Mouse (Mus musculus) kidney, embryonic 16.5 days (tissue): Measurements from ENCODE around the gene Themis. TPM values are rescaled to one million over a fixed set of nuclear protein-coding genes. Genes with fewer than 3 reads are reported as not detected.
A peak's percentile ranks its signal among the peaks of the same experiment; 100 is the strongest.

Experiments
- ATAC-seq: fragments of 200-750 bp; cut with Nextera tagmentation; 2 replicates; pipeline ENCODE4 v1.8.0; 2017; ENCODE audit warnings: moderate TSS enrichment; ENCODE audit not compliant: low FRiP score, low TSS enrichment
- H3K27ac ChIP-seq: fragments of 300-500 bp; sonication (generic); 2 replicates; pipeline ENCODE4 v1.5.1; 2014; ENCODE audit warnings: low read length
- H3K27me3 ChIP-seq: fragments of 300-500 bp; sonication (generic); 2 replicates; pipeline ENCODE4 v1.6.1; 2014; ENCODE audit warnings: low read length, control low read depth, mixed read lengths; ENCODE audit not compliant: insufficient read depth
- H3K36me3 ChIP-seq: fragments of 300-500 bp; sonication (generic); 2 replicates; pipeline ENCODE4 v1.6.1; 2014; ENCODE audit warnings: low read length, control low read depth, mixed read lengths; ENCODE audit not compliant: insufficient read depth
- H3K4me1 ChIP-seq: fragments of 300-500 bp; sonication (generic); 2 replicates; pipeline ENCODE4 v1.6.1; 2014; ENCODE audit warnings: low read length, control low read depth, mixed read lengths; ENCODE audit not compliant: insufficient read depth
- H3K4me2 ChIP-seq: fragments of 300-500 bp; sonication (generic); replicated peaks from 2 replicates; pipeline ENCODE4 v1.6.1; 2014; ENCODE audit warnings: low read depth, low read length
- H3K4me3 ChIP-seq: fragments of 300-500 bp; sonication (generic); 2 replicates; pipeline ENCODE4 v1.5.1; 2014; ENCODE audit warnings: mild to moderate bottlenecking, low read length
- H3K9ac ChIP-seq: fragments of 300-500 bp; sonication (generic); replicated peaks from 2 replicates; pipeline ENCODE4 v1.6.1; 2014; ENCODE audit warnings: low read length
- H3K9me3 ChIP-seq: fragments of 300-500 bp; sonication (generic); 2 replicates; pipeline ENCODE4 v1.6.1; 2016; ENCODE audit warnings: low read length, control low read depth
- WGBS: fragments of 180-500 bp; shearing (Covaris S2); extraction: QIAGEN DNeasy Blood & Tissue Kit; methylation state at CpG from one replicate; pipeline ENCODE4 v1.1.7; 2014; 5-methylcytosine and 5-hydroxymethylcytosine counted together
- polyA plus RNA-seq: library from polyadenylated mRNA; unstranded; fragments of >200 nt; fragmentation: Nextera tagmentation; extraction: Ambion mirVana; gene quantifications from 2 replicates; pipeline ENCODE4 v1.2.1, GENCODE M21; 2015

Themis gene
- polyA plus RNA-seq, 1 experiment from 2014 or later, result not detected

GRCm38 (mm10) chr10:28843755-28844717 lies 175.9 kb downstream of the Themis start:
- Histone ChIP-seq H3K36me3 (no peaks in the 10 kb centered on the region), H3K9me3 (no peaks in the 10 kb centered on the region), H3K4me1 (no peaks in the 10 kb centered on the region), H3K4me2 (no peak overlapping the region), H3K27me3 (no peaks in the 10 kb centered on the region), H3K27ac (no peak overlapping the region), H3K4me3 (no peak overlapping the region), H3K9ac (no peak overlapping the region)
- ATAC-seq, result peak; percentile 69; the same call in 1 of the 2 replicates
- WGBS, result 33% methylated on average over 7 of the region's 7 CpGs

GRCm38 (mm10) chr10:28856154-28856553 lies 188.0 kb downstream of the Themis start:
- WGBS, result 90% methylated on average over 2 of the region's 2 CpGs

GRCm38 (mm10) chr10:28870580-28871354 lies 202.6 kb downstream of the Themis start:
- no peak overlapping the region for H3K4me2 ChIP-seq
- no peaks in the 10 kb centered on the region for H3K4me1 ChIP-seq
- H3K4me3 ChIP-seq, result no peak overlapping the region
- no peak for ATAC-seq
- 79% methylated on average over 4 of the region's 4 CpGs for WGBS
- H3K36me3 ChIP-seq, result no peaks in the 10 kb centered on the region
- no peaks in the 10 kb centered on the region for H3K27me3 ChIP-seq
- H3K27ac ChIP-seq, result no peak overlapping the region
- H3K9me3 ChIP-seq, result no peaks in the 10 kb centered on the region
- H3K9ac ChIP-seq, result no peak overlapping the region

More at GRCm38 (mm10) chr10:28856154-28856553, 188.0 kb downstream of the Themis start:
- no peak for ATAC-seq
- no peaks in the 10 kb centered on the region for H3K27me3 ChIP-seq
- H3K4me1 ChIP-seq, result no peaks in the 10 kb centered on the region
- no peak overlapping the region for H3K9ac ChIP-seq
- H3K36me3 ChIP-seq, result no peaks in the 10 kb centered on the region
- no peak overlapping the region for H3K4me3 ChIP-seq
- no peaks in the 10 kb centered on the region for H3K9me3 ChIP-seq
- H3K27ac ChIP-seq, result no peak overlapping the region
- H3K4me2 ChIP-seq, result no peak overlapping the region

DNA sequence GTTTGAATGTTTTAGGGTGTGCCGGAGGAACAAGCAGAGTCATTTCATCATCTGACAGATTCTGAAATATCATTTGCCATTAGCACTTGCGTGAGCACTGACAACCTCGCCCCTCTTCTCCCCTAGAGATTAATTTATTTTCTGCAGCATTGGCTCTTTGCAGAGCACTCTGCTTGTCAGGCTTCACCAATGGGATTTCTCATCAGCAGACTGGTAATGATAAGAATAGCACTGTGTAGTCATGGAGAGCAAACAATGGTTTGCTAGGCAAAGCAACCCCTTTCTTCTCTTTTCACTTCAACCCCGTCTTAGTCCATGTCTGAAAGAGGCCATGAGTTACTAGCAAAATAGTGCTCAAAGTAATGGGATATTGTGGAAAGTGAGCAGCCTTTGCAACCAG lies 206.4 kb downstream of the Themis start:
- no peak overlapping the region for H3K9ac ChIP-seq
- H3K27me3 ChIP-seq, result no peaks in the 10 kb centered on the region
- no peaks in the 10 kb centered on the region for H3K4me1 ChIP-seq
- 71% methylated on average over 4 of the region's 4 CpGs for WGBS
- no peak overlapping the region for H3K4me2 ChIP-seq
- no peak overlapping the region for H3K4me3 ChIP-seq
- ATAC-seq, result no peak
- H3K9me3 ChIP-seq, result no peaks in the 10 kb centered on the region
- no peak overlapping the region for H3K27ac ChIP-seq
- no peaks in the 10 kb centered on the region for H3K36me3 ChIP-seq

- Histone ChIP-seq H3K4me3 (no peak overlapping the region), H3K27me3 (no peaks in the 10 kb centered on the region), H3K36me3 (no peaks in the 10 kb centered on the region), H3K9me3 (no peaks in the 10 kb centered on the region), H3K4me2 (no peak overlapping the region), H3K27ac (no peak overlapping the region), H3K9ac (no peak overlapping the region), H3K4me1 (no peaks in the 10 kb centered on the region)
- ATAC-seq, result no peak
- 87% methylated on average over 1 of the region's 1 CpGs for WGBS
Observed at GRCm38 (mm10) chr10:28887643-28888042, 219.5 kb downstream of the Themis start.

DNA sequence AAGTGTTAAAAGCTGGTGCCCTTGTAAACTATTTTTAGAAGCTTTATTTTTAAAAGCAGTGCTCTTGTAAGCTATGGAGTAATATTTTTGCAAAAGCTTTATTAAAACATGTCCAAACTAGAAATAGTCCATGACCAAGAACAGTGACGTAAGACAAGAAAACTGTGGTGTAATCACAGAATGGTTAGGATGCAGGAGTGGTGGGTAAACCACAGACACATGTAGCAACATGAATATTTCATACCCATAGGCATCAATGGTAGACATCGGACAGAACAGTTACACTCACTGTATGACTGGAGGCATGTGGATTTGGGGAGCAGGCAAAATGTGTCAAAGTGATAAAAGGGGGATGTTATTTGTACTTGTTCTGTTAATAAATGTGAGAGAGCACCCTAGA lies 222.7 kb downstream of the Themis start:
- no peak overlapping the region for H3K9ac ChIP-seq
- no peak overlapping the region for H3K4me3 ChIP-seq
- no peak overlapping the region for H3K27ac ChIP-seq
- no peaks in the 10 kb centered on the region for H3K4me1 ChIP-seq
- WGBS, result 81% methylated on average over 2 of the region's 2 CpGs
- no peaks in the 10 kb centered on the region for H3K27me3 ChIP-seq
- no peak overlapping the region for H3K4me2 ChIP-seq
- H3K36me3 ChIP-seq, result no peaks in the 10 kb centered on the region
- no peaks in the 10 kb centered on the region for H3K9me3 ChIP-seq
- ATAC-seq, result no peak

DNA sequence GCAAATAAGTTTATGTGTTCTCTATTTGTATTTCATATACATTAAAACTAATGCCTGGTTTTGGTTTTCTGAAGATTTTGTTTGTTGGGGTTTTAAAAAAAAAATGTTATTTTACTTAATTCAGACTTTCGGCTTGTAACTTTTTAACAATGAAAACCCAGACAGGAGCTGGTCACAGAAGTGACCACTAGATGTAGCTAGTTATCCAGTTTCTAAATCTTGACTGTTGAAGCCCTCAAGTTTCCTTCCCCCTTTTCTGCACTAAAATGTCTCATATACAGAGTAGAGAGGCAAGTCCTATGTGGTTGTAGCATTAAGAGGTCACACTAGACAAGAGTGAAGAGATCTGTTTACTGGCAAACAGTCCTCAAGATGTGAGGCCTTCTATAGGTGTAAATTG lies 230.2 kb downstream of the Themis start:
- Histone ChIP-seq H3K4me3 (no peak overlapping the region), H3K9me3 (no peaks in the 10 kb centered on the region), H3K9ac (no peak overlapping the region), H3K4me1 (no peaks in the 10 kb centered on the region), H3K36me3 (no peaks in the 10 kb centered on the region), H3K27me3 (no peaks in the 10 kb centered on the region), H3K27ac (no peak overlapping the region), H3K4me2 (no peak overlapping the region)
- 67% methylated on average over 1 of the region's 1 CpGs for WGBS
- no peak for ATAC-seq
